Mouse (Mus musculus) lung, adult 2 months (tissue): ENCODE data around the gene Lgr6. TPM values are rescaled to one million over a fixed set of nuclear protein-coding genes. Genes with fewer than 3 reads are reported as not detected.

Source experiments
- DNase-seq: peaks from one replicate; pipeline ENCODE4 v3.0.0; 2022
- H3K4me1 ChIP-seq: fragments of 200-500 bp; 2 replicates; pipeline ENCODE4 v1.6.1; 2011; ENCODE audit warnings: low read length; ENCODE audit not compliant: control insufficient read depth, insufficient read depth
- H3K4me3 ChIP-seq: fragments of 200-500 bp; replicated peaks from 2 replicates; pipeline ENCODE3; 2011; ENCODE audit warnings: low read depth, mild to moderate bottlenecking, control low read depth, low read length; ENCODE audit errors: extremely low read depth
- CTCF ChIP-seq: fragments of 200-500 bp; IDR thresholded peaks from 2 replicates; pipeline ENCODE4 v1.5.1; 2011; ENCODE audit warnings: mild to moderate bottlenecking, low read length, control low read depth; ENCODE audit not compliant: insufficient read depth
- POLR2A ChIP-seq: fragments of 200-500 bp; IDR thresholded peaks from 2 replicates; pipeline ENCODE4 v1.6.1; 2011; ENCODE audit warnings: low read depth, mild to moderate bottlenecking, control low read depth, low read length, borderline replicate concordance; ENCODE audit errors: extremely low read depth
- WGBS: fragments of 180-500 bp; shearing (Covaris S2); methylation state at CpG from one replicate; pipeline ENCODE4 v1.1.7; 2018; 5-methylcytosine and 5-hydroxymethylcytosine counted together
- polyA plus RNA-seq: library from polyadenylated mRNA; depleted of rRNA; stranded (reverse); fragments of >200 nt; gene quantifications from 2 replicates; pipeline ENCODE4 v1.2.3, GENCODE M21; 2012

Lgr6 gene
- polyA plus RNA-seq, 1 experiment = 4.1 TPM

DNA sequence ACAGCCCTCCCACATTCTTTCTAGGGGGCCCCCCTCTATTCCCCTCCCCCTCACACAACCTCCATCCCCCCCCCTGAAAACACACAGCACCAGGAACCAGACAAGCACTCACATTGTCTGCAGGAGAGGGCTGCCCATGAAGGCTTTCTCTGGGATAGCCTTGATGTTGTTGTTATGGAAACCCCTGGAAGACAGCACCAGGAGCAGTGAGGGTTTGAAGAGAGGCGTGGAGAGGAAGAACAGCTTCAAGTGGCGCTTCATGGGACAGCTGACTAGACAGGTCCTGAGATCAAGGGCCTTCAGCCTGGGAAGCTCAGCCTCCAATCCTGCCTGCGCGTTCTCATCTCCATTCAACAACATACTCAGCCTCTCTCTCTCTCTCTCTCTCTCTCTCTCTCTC is 101.7 kb downstream of the Lgr6 start:
- H3K4me3 ChIP-seq = no peak overlapping the region
- 76% methylated on average over 4 of the region's 4 CpGs for WGBS
- no peak for TF ChIP-seq CTCF
- DNase-seq = no peak
- no peaks in the 10 kb centered on the region for H3K4me1 ChIP-seq

DNA sequence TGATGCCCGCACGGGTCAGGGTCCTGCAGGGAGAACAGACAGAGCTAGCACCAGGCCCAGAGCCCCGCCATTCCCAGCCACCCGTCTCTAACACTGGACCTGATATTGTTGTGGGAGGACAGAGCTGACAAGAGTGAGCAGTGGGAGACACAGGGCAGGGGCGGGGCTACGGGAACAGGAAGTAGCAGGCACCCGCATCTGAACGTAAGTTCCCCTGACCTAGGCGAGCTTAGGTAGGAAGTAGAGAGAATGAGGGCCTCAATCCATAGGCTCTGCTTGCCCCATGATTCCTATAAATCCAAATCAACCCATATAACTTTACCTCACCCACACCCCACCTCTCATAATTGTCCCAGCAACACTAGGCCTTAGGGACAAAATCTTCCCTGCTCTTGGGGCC is 104.5 kb downstream of the Lgr6 start:
- no peaks in the 10 kb centered on the region for H3K4me1 ChIP-seq
- WGBS = 72% methylated on average over 9 of the region's 9 CpGs

DNA sequence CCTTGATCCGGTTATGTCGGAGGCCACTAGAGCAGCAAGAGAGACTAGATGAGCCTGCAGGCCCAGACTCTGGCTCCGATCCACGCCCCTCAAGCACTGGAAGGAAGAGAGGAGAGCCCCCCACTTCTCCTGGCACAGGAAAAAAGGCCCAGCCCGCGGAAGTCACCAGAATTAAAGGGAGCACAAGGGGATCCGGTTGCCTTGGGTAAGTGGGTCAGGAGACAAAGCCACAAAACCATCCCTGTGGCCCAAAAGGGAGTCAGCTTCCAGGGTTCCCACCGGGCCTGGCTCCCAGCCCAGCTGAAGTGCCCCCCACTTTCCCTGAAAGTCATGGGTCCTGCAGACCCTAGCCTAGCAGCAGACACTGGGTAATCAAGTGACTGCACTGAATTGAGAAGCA is 106.8 kb downstream of the Lgr6 start:
- Histone ChIP-seq H3K4me1 (no peaks in the 10 kb centered on the region), H3K4me3 (no peak overlapping the region)
- 81% methylated on average over 8 of the region's 8 CpGs for WGBS
- TF ChIP-seq CTCF (no peak), POLR2A (no peak)
- DNase-seq = no peak

More for the DNA sequence above, 104.5 kb downstream of the Lgr6 start:
- TF ChIP-seq CTCF (no peak), POLR2A (no peak)
- DNase-seq = no peak
- no peak overlapping the region for H3K4me3 ChIP-seq

DNA sequence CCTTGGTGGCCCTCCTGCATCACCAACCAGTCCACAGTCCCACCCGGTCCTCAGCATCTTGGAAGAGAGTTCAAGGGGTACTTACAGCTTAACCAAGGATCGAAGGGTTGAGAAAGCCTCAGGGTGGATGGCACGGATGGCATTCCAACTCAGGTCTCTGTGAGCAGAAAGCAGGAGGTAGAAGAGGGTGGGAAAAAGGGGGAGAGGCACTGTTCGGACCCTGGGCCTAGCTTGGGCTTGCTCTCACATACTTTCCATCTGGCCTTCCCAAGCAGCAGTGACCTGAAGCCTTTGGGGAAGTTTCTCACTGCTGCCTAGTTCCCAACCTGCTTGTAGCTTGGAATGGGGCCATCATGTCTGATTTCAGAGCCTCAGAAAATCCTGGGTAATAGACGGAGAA is 107.5 kb downstream of the Lgr6 start:
- no peak overlapping the region for H3K4me3 ChIP-seq
- no peaks in the 10 kb centered on the region for H3K4me1 ChIP-seq
- WGBS = 63% methylated on average over 5 of the region's 5 CpGs
- DNase-seq = no peak
- TF ChIP-seq CTCF (no peak), POLR2A (no peak)

DNA sequence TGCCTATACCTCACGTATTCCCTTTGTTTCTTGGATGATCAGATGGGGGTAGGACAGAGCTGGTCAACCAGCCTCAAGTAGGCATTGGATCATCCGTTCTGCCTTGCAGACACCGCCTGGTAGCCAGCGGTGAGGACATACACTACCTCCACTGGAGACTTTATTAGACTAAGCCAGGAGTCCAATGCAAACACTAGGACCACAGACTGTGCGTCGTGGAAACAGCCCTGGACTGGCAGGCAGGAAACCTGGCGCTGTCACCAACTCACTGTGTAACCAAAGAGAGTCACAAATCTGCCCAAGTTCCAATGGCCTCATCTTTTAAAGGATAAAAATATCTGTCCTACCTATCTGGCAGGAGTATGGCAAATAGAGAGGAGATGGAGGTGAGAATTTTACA is 108.6 kb downstream of the Lgr6 start:
- 83% methylated on average over 7 of the region's 7 CpGs for WGBS

DNA sequence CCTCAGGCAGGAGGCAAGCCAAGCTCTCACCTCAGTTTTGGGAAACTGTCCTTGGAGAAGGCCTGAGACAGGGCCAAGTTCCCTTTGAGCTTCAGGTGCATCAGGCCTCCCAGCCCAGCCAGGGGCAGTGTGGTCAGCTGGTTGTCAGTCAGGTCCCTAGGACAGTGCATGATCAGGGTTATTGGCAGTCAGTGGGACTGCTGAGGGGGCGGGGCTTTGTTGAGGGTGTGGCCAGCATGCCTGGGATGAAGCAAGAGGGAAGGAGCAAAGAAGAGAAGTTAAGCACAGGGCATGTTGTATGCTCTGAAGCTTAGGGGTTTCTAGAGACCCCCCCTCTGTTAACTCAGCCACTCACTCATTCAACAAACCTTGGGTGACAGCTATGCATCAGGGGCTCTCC is 109.1 kb downstream of the Lgr6 start:
- DNase-seq = no peak
- TF ChIP-seq CTCF (no peak), POLR2A (no peak)
- H3K4me1 ChIP-seq = no peaks in the 10 kb centered on the region
- 13% methylated on average over 1 of the region's 1 CpGs for WGBS
- no peak overlapping the region for H3K4me3 ChIP-seq

More for the DNA sequence above, 108.6 kb downstream of the Lgr6 start:
- DNase-seq = no peak
- TF ChIP-seq POLR2A (no peak), CTCF (no peak)
- no peaks in the 10 kb centered on the region for H3K4me1 ChIP-seq
- no peak overlapping the region for H3K4me3 ChIP-seq

DNA sequence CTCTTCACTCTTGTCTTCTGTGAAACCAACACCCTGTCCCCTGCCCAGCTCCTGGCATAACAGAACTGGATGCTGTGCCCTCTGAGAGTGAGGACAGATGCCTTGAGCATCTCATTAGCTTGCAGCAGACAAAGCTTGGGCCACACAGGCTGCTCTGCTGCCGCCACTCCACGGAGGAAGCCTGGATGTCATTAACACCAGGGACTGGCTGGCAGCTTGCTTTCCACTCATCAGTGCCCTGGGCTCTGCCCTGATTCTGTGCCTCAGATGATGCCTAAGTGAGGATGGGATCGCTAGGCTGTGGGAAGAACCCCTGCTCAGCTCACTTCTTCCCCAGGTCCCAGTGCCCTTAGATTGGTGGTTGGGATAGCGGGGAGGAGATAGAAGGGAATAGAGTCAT is 109.6 kb downstream of the Lgr6 start:
- H3K4me3 ChIP-seq = no peak overlapping the region
- WGBS = 72% methylated on average over 4 of the region's 4 CpGs
- DNase-seq = no peak
- H3K4me1 ChIP-seq = no peaks in the 10 kb centered on the region
- no peak for TF ChIP-seq POLR2A
- no peak for TF ChIP-seq CTCF

DNA sequence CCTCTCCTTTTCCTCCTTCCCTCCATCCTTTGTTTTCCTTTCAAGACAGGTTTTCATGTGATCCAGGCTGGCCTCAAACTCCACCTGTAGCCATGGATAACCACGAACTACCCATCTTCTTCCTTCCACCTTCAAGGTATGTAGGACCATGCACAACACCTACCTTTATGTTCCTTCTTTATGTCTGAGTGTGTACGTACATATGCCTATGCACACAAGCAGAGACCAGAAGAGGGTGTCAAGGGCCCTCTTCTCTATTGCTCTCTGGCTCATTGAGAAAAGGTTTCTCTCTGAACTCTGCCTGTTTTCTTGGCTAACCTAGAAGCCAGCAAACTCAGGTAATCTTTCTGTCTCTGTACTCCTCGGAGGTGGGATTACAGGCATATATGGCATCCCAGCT is 110.3 kb downstream of the Lgr6 start:
- WGBS = 69% methylated on average over 3 of the region's 3 CpGs
- Histone ChIP-seq H3K4me3 (no peak overlapping the region), H3K4me1 (no peaks in the 10 kb centered on the region)
- no peak for TF ChIP-seq CTCF
- TF ChIP-seq POLR2A = no peak
- DNase-seq = no peak

DNA sequence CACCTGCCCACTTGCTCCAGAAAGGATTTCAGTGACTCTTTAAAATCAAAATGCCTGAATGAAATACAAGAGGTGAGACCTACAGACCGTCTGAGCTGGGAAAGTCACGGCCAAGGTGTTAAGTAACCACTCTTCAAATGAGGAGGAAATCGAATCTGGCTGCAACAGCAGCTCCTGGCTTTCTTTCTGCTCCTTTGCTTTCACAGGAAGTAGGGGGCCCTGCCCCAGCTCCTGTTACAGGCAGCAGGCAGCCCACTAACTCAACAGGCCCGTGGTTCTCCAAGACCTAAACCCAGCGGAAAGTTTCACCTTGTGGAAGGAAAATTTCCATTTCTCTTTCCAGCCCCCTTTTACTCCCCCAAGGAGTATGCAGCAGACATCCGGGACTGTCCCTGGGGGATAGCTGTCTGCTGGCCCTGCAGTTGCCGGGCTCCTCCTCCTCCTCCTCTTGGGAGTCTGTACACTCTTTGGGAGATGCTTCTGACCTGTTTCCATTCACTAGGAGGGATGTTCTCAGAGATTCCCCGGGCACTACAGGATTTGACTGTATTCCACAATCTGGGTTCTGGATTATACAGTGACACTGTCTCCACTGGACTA is 112.9 kb downstream of the Lgr6 start:
- no peak for DNase-seq
- Histone ChIP-seq H3K4me3 (no peak overlapping the region), H3K4me1 (peaks cover 7% of the 10 kb centered on the region)
- WGBS = 33% methylated on average over 8 of the region's 8 CpGs
- TF ChIP-seq POLR2A = no peak
- TF ChIP-seq CTCF = no peak

DNA sequence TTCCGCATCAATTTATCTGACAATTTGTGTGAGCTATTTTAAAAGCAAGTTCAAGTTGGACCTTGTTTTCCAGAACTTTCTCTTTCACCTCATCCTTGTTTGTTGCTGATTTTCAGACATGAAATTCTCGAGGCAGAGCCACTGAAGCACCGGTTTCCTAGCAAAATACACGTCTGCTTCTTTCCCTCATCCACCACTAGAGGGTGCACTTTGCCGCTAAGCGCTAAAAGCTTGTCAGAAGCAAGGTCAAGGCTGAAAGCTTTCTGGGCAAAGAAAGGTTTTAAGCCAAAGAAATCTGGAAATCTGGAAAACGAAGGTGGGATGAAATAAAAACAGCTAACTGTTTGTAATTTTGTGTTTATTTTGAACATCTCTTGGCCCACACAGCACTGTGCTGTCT is 115.7 kb downstream of the Lgr6 start:
- TF ChIP-seq CTCF (peak; percentile 76), POLR2A (no peak)
- H3K4me3 ChIP-seq = no peak overlapping the region
- WGBS = 10% methylated on average over 7 of the region's 7 CpGs
- DNase-seq = peak; percentile 50
- peaks cover 7% of the 10 kb centered on the region for H3K4me1 ChIP-seq
